Mouse (Mus musculus) v-Abl transformed pro-B cells (cell line): ENCODE measurements around the gene Tmem176a.

Experiments
- in situ Hi-C, 2 experiments: fragments of 400-800 bp; cut with MboI; formaldehyde crosslinking; loops; one replicate each; pipeline ENCODE4 v1.15.1; 2025; ENCODE audit not compliant: unreplicated experiment in 2 of 2

The Tmem176a gene

GRCm38 (mm10) chr6:48872596-48872995 lies 31.9 kb downstream of the Tmem176a start, which contains the start of gene Aoc1:
TSS of gene Aoc1 (plus strand) at chr6:48872896.
- in situ Hi-C loops = no loop called here

- in situ Hi-C loops = no loop called here
These were observed 33.9 kb downstream of the Tmem176a start for GRCm38 (mm10) chr6:48874576-48874975.

- in situ Hi-C loops = no loop called here
These were observed 34.8 kb downstream of the Tmem176a start for GRCm38 (mm10) chr6:48875515-48875914.

GRCm38 (mm10) chr6:48876510-48877135 lies 35.9 kb downstream of the Tmem176a start:
- in situ Hi-C loops = no loop called here

GRCm38 (mm10) chr6:48894203-48894602 lies 53.5 kb downstream of the Tmem176a start:
- in situ Hi-C loops = no loop called here

- in situ Hi-C loops = no loop called here
These were observed 54.5 kb downstream of the Tmem176a start for GRCm38 (mm10) chr6:48894938-48895818.

GRCm38 (mm10) chr6:48895941-48896340 lies 55.2 kb downstream of the Tmem176a start:
- in situ Hi-C loops = no loop called here
